Mouse (Mus musculus) hindlimb bud, embryonic 11.5 days (tissue): Measurements from ENCODE around the gene Tpst1.

ENCODE experiments used
- DNase-seq: peaks from one replicate; pipeline ENCODE4 v3.0.0-alpha.2; 2012; ENCODE audit warnings: low read depth, low spot score; ENCODE audit errors: extremely low spot score

Tpst1 gene

GRCm38 (mm10) chr5:130142041-130142440 lies 68.9 kb downstream of the Tpst1 start:
- no peak for DNase-seq

- no peak for DNase-seq
These were observed 70.0 kb downstream of the Tpst1 start for GRCm38 (mm10) chr5:130143101-130143500.

- no peak for DNase-seq
These were observed 70.8 kb downstream of the Tpst1 start for GRCm38 (mm10) chr5:130143977-130144333.

- peak; percentile 94 for DNase-seq
These were observed 71.5 kb downstream of the Tpst1 start, which contains the start of gene Kctd7 for GRCm38 (mm10) chr5:130144334-130145312. Gene Kctd7 (plus strand): TSS chr5:130144861.

GRCm38 (mm10) chr5:130145961-130146360 lies 72.8 kb downstream of the Tpst1 start:
- DNase-seq = no peak

GRCm38 (mm10) chr5:130149726-130150310 lies 76.7 kb downstream of the Tpst1 start:
- no peak for DNase-seq

- no peak for DNase-seq
These were observed 81.2 kb downstream of the Tpst1 start for GRCm38 (mm10) chr5:130154286-130154685.

- DNase-seq = no peak
These were observed 85.4 kb downstream of the Tpst1 start for GRCm38 (mm10) chr5:130158545-130158944.

GRCm38 (mm10) chr5:130159761-130160201 lies 86.7 kb downstream of the Tpst1 start:
- no peak for DNase-seq

GRCm38 (mm10) chr5:130163670-130164069 lies 90.5 kb downstream of the Tpst1 start:
- DNase-seq = no peak

- DNase-seq = no peak
These were observed 92.1 kb downstream of the Tpst1 start for GRCm38 (mm10) chr5:130165213-130165612.

GRCm38 (mm10) chr5:130169109-130169508 lies 96.0 kb downstream of the Tpst1 start:
- no peak for DNase-seq

- DNase-seq = no peak
These were observed 97.7 kb downstream of the Tpst1 start for GRCm38 (mm10) chr5:130170666-130171422.

- peak; percentile 66 for DNase-seq
These were observed 98.4 kb downstream of the Tpst1 start, which contains the start of gene Rabgef1 for GRCm38 (mm10) chr5:130171423-130171954. Gene Rabgef1 (plus strand): TSS chr5:130171798.

GRCm38 (mm10) chr5:130171956-130172601 lies 99.0 kb downstream of the Tpst1 start:
- no peak for DNase-seq

GRCm38 (mm10) chr5:130173012-130173411 lies 99.9 kb downstream of the Tpst1 start:
- DNase-seq = no peak

GRCm38 (mm10) chr5:130177871-130178270 lies 104.7 kb downstream of the Tpst1 start:
- no peak for DNase-seq

- no peak for DNase-seq
These were observed 107.2 kb downstream of the Tpst1 start for GRCm38 (mm10) chr5:130180362-130180761.

GRCm38 (mm10) chr5:130181740-130182540 lies 108.8 kb downstream of the Tpst1 start:
- DNase-seq = no peak

GRCm38 (mm10) chr5:130182541-130182821 lies 109.4 kb downstream of the Tpst1 start:
- no peak for DNase-seq
